Mouse (Mus musculus): ENCODE data around the gene Atxn1.

Atxn1 gene

DNA sequence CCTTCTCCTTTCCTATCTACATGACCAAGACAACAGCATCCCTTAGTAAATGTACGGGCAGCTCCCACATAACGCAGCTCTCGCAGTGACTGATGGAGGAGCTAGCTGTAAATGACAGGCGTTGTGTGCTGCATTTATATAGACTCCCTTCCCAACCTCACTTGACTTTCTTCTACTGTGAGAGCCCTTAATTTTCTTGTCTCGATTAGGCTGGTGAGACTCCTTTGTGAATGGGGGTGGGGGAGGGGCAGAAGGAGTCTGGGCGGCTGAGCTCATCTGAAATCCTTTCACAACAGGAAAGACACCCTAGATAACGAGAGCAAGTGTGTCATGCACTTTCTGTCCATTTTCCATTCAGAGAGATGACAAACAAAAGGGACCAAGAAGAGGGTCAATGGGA is 344.5 kb downstream of the Atxn1 start:
- DNase-seq: no peak

DNA sequence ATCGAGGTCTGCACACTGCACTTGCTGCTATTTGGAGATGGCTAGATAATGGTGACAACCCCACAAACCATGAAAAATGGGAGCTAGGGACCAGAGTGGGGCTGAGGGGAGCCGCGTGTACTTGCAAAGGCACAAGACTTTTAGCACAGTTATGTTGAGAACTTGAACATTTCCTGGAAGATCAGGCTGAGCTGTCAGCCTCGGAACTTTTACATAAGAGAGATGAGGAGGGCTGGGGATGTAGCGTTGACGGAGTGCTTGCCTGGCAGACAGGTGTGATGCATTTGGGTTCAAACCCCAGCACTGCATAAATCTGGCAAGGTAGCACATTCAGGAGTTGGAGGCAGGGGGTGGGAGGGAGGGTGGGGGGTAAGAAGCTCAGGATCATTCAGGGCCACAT is 346.8 kb downstream of the Atxn1 start:
- DNase-seq: no peak

- no peak for DNase-seq
These were observed 350.0 kb downstream of the Atxn1 start for GRCm38 (mm10) chr13:45614762-45615161.

GRCm38 (mm10) chr13:45613346-45613745 is 351.5 kb downstream of the Atxn1 start:
- DNase-seq: peak; percentile 61 to 70

- no peak for DNase-seq
These were observed 353.3 kb downstream of the Atxn1 start for GRCm38 (mm10) chr13:45611554-45611953.

DNA sequence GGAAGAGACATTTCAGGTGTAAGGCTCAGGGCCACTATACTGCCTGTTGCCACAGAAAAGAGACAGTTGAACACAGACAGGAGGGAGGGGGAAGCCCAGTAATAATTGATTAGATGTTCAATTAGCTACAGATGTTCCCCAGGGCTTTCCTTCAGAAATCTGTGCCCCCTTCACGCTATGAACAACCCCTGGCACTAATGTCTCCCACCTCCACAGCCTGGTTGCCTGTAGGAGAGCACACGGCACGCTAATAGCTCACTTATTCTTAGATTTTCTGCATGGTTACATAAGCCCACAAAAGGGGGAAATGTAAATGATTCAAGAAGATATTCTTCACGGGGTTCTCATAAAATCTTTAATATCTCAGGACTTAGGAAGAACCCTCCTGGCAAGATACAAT is 355.3 kb downstream of the Atxn1 start:
- peak in 1 of 2 experiments; percentile 27 for DNase-seq

GRCm38 (mm10) chr13:45608593-45608992 is 356.2 kb downstream of the Atxn1 start:
- no peak for DNase-seq

GRCm38 (mm10) chr13:45607946-45608345 is 356.9 kb downstream of the Atxn1 start:
- DNase-seq: no peak

GRCm38 (mm10) chr13:45603636-45604035 is 361.2 kb downstream of the Atxn1 start:
- DNase-seq: no peak

DNA sequence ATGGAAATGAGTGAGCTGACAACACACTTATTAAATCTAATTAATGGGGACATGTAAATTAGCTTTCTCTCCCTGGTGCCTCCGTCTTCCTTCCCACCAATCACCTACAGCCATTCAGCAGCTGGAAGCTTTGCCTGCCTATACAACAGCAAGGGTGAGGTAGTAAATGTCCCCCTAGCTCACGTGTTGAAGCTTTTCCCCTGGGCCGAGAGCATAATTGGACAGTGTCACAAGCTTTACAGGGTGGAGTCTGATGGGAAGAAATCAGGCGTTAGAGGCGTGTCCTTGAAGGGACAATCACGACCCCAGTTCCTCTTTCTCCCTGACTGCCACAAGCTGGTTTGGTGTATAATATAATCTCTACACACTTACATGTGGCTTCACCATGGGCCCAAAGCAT is 364.4 kb downstream of the Atxn1 start:
- no peak for DNase-seq

DNA sequence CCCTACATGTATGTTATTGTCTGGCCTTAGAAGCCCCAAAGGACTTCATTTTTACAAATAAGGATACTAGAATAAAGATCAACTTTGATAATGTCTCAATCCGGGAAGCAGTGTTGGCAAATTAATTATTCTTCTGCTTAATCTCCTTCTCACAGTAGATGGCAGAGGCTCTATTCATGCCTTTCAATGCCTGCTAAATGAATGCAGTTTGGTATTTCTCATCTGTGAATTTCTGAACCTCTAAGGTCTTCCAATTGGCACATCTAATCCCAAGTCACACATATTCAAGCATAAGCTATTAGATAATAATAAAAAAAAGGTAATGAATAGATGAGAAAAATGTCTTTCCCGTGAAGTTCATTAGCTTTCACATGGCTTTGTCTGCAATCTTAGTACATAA is 365.0 kb downstream of the Atxn1 start:
- DNase-seq: no peak

DNA sequence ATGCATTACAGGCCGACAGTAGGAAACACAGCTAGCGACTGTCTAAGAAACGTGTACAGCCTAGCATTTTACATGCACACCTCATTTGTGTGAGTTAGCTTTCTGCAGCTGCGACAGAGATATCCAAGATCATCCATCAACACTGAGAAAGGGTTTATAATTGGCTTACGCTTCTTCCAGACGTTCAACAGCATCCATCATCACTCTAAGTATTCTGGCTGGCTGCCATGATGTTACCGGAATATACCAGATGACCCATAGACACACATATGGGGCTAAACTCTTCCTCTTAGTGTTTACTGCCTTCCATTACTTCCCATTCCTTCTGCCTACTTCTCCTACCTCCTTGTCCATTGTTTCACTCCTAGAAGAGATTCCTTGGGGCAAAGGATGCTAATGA is 369.4 kb downstream of the Atxn1 start:
- no peak for DNase-seq

DNA sequence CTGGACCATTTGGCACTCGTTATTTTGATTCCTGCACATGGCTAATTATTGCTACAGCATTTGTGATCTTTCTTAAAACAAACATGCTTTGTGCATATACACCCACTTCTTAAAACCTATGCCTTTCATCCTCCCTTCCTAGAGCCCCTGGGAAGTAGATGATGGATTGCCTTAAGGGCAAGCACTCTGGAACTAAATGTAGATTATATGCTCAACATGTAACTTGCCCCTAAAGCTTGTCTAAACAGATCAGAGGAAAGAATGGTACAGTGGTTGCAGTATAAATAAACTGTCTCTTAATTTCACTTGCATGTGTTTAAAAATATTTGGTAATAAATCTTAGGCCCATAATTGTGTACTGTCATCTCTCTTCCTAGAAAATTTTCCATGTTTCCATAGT is 370.9 kb downstream of the Atxn1 start:
- DNase-seq: no peak

- DNase-seq: no peak
These were observed 373.9 kb downstream of the Atxn1 start for GRCm38 (mm10) chr13:45590898-45591297.

GRCm38 (mm10) chr13:45583061-45583460 is 381.7 kb downstream of the Atxn1 start:
- DNase-seq: peak in 1 of 2 experiments; percentile 26

- DNase-seq: no peak
These were observed 382.5 kb downstream of the Atxn1 start for GRCm38 (mm10) chr13:45582294-45582693.

DNA sequence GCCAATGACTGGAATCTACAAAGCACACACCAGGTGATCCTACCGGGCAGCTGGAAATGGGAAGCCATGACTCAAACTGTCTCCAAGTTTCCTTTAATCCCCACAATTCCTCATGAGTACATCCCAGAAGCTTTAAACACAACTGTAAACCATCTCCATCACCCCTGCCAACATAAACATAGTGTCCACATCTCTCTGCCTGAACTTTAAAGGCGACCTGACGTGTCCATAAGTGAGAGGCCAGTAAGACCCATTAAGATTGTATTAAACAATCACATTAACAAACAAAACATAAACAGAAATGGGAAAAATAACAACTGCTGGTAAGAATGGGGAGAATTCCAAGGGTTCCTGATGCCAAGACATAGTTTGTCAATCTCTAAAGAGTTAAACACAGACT is 385.1 kb downstream of the Atxn1 start:
- DNase-seq: no peak

- peak; percentile 79 to 84 for DNase-seq
These were observed 387.0 kb downstream of the Atxn1 start for GRCm38 (mm10) chr13:45577784-45578183.

DNA sequence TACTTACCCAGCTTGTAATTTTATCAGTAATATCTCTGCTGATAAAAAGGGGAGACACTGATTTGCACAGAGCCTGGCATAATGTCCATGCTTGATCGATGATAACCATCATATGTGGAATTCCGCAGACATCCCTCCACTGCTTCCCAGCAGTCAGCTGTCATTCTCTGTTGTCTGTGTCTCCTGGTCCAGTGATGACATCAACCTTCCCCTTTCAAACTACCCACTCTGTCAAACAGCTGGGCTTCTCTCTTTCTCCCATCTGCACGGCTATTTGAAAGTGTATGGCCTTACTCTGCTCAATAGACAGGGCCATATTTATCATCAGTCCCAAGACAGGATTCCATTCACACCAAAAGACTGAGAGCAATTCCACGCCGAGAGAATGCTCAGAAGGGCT is 387.4 kb downstream of the Atxn1 start:
- no peak for DNase-seq

DNA sequence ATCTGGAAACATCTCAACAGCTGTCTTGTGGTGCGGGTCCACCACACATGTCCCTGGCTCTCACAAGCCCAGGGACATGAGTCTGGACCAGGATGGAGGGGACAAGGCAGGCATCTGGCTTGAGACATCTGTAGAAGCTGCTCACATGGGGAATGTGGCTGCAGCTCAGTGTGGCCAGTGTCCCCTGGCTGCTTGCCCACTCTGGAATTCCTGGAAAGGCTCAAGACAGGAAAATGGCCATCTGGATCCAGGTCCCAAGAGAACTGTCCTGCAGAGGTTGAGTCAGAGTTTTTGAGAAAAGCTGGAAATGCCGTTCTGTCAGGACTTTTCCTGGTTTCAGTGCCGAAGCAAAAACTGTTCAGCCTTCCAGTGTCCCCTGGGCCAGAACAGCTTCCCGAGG is 388.6 kb downstream of the Atxn1 start:
- DNase-seq: peak; percentile 84 to 90

DNA sequence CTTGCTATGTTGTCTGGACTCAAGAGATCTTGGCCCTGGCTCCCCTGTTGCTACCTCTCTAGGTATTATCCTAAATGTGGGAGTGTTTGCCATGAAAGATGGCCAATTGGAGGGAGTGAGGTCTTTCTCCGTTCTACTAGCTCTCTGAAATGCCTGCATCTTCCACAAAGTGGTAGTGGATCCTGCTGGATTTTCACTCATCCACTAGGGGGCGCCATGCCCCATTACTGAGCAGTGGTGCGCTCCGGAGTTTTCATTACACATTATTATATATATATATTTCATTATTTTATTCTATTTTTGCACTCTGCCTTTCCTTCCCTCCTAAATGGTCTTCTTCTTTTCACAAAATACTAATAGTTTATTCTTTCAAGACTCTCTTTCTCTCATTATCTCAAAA is 392.0 kb downstream of the Atxn1 start:
- DNase-seq: peak; percentile 84 to 85

DNA sequence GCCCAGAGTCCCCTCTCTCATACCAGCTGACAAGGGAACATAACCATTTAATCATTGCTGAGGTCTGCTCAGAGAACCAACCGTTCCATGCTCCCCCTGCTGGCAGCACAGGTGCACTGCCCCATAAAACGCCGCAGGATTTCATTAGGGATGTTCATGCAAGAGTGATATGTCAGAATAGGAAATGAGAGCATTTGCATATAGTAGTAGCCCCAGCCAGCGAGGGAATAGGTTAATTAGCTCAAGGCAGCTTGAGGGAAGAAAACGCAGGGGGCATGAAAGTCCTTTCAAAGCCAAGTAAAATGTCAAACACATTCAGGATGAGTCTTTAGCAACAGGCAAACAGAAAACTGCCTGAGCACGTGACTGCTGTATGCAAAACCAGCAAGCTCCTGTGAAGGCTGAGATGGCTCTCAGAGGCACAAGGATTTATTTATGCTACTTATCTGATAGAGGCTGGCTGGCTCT is 393.0 kb downstream of the Atxn1 start:
- peak; percentile 90 to 91 for DNase-seq

DNA sequence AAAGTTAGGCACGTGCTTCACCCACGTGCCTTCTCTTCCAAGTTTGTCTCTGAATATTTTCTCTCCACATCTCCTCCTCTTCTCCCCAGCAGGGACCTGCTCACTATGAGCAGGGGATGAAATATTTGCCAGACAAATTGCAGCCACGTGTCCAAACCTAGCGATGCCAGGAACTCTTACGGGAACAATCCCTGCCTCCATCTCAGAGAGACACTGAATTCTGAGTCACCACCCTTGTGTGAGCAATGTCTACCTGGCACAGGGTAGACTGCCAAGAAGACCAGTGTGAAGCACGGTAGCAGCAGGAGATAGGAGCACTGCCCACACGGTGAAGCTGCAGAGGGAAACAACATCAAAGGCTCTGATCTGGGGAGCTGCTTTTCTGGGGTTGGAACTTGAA is 394.9 kb downstream of the Atxn1 start:
- DNase-seq: no peak

DNA sequence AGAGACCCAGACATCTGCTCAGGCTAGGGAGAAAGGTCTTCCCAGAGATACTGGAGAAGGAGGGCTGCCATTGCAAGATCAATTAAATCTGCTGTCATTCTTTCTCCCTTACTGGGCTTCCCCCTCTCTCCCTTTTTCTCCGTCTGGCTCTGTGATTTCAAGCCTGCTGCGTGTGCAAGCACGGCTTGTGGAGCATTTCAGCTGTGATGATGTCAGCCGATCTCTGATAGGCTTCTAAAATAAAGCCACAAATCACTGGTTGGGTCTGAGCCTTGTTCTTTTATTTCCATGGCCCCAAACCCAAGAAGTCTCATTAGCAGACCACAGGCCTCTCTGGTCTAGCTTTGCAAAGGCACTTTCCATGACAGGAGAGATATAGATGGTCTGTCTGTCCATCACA is 399.9 kb downstream of the Atxn1 start:
- no peak for DNase-seq

GRCm38 (mm10) chr13:45562011-45562410 is 402.8 kb downstream of the Atxn1 start:
- DNase-seq: no peak

DNA sequence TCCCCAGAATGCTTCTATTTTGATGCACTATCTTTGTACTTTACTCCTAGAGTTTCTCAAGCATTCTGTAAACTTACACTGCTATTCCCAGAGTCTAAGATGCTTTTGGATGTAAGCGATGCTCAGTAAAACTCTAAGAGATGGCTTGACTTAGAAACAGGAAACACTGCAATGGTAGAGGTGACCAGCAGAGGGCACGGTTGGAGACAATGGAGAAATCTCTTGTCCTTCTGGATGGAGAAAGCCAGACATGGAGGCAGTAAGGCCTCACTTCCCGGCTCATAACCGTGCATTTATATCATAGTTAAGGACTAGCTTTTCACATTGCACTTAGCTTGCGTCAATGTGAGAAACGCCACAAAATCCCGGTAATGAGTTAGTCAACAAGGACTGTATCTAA is 404.3 kb downstream of the Atxn1 start:
- DNase-seq: peak; percentile 57 to 58
